Mouse (Mus musculus) hindbrain, postnatal 0 days (tissue): ENCODE measurements around the gene Zfp945. TPM values are rescaled to one million over a fixed set of nuclear protein-coding genes. Genes with fewer than 3 reads are reported as not detected.
"Not testable (repeated sequence)": the region's sequence is repeated elsewhere in the genome, so short reads cannot be mapped to it uniquely, and the experiment has no call there.

Experiments
- ATAC-seq: fragments of 200-750 bp; cut with Nextera tagmentation; 2 replicates; pipeline ENCODE4 v1.8.0; 2017; ENCODE audit warnings: mild to moderate bottlenecking, moderate TSS enrichment, moderate library complexity
- DNase-seq: peaks from one replicate; pipeline ENCODE4 v3.0.0-alpha.2; 2015; ENCODE audit warnings: low spot score
- H3K27ac ChIP-seq: fragments of 300-500 bp; sonication (generic); 2 replicates; pipeline ENCODE4 v1.5.1; 2014; ENCODE audit warnings: mild to moderate bottlenecking
- H3K27me3 ChIP-seq: fragments of 300-500 bp; sonication (generic); 2 replicates; pipeline ENCODE4 v1.6.1; 2014; ENCODE audit warnings: low read length, mixed read lengths; ENCODE audit not compliant: insufficient read depth
- H3K36me3 ChIP-seq: fragments of 300-500 bp; sonication (generic); 2 replicates; pipeline ENCODE4 v1.6.1; 2014; ENCODE audit warnings: low read length, mixed read lengths; ENCODE audit not compliant: insufficient read depth
- H3K4me1 ChIP-seq: fragments of 300-500 bp; sonication (generic); 2 replicates; pipeline ENCODE4 v1.6.1; 2014; ENCODE audit warnings: antibody characterized with exemption, low read length, mixed read lengths; ENCODE audit not compliant: insufficient read depth
- H3K4me2 ChIP-seq: fragments of 300-500 bp; sonication (generic); 2 replicates; pipeline ENCODE4 v1.6.1; 2014; ENCODE audit warnings: low read depth, mild to moderate bottlenecking, low read length, moderate library complexity, mixed read lengths
- H3K4me3 ChIP-seq: fragments of 300-500 bp; sonication (generic); 2 replicates; pipeline ENCODE4 v1.5.1; 2014; ENCODE audit warnings: low read length
- H3K9ac ChIP-seq: fragments of 300-500 bp; sonication (generic); replicated peaks from 2 replicates; pipeline ENCODE4 v1.6.1; 2014; ENCODE audit warnings: mild to moderate bottlenecking, low read length, moderate library complexity, mixed read lengths
- H3K9me3 ChIP-seq: fragments of 300-500 bp; sonication (generic); 2 replicates; pipeline ENCODE4 v1.6.1; 2016; ENCODE audit warnings: low read length, mixed read lengths
- CTCF ChIP-seq: IDR thresholded peaks from 2 replicates; pipeline ENCODE4 v1.5.1; 2016; ENCODE audit warnings: antibody characterized with exemption, control low read depth, low read depth
- WGBS: fragments of 180-500 bp; shearing (Covaris S2); extraction: QIAGEN DNeasy Blood & Tissue Kit; methylation state at CpG from one replicate; pipeline ENCODE4 v1.1.7; 2014; 5-methylcytosine and 5-hydroxymethylcytosine counted together
- polyA plus RNA-seq: library from polyadenylated mRNA; unstranded; fragments of >200 nt; fragmentation: Nextera tagmentation; extraction: Ambion mirVana; gene quantifications from 2 replicates; pipeline ENCODE4 v1.2.1, GENCODE M21; 2015
- total RNA-seq: library from RNA; depleted of rRNA; stranded (reverse); fragments of >200 nt; gene quantifications from 2 replicates; pipeline ENCODE4 v1.2.3, GENCODE M21; 2014; rRNA removed

Gene Zfp945
- total RNA-seq, result 11.6 and 16.6 TPM in 2 replicates
- polyA plus RNA-seq, result 17.0 and 17.1 TPM in 2 replicates

DNA sequence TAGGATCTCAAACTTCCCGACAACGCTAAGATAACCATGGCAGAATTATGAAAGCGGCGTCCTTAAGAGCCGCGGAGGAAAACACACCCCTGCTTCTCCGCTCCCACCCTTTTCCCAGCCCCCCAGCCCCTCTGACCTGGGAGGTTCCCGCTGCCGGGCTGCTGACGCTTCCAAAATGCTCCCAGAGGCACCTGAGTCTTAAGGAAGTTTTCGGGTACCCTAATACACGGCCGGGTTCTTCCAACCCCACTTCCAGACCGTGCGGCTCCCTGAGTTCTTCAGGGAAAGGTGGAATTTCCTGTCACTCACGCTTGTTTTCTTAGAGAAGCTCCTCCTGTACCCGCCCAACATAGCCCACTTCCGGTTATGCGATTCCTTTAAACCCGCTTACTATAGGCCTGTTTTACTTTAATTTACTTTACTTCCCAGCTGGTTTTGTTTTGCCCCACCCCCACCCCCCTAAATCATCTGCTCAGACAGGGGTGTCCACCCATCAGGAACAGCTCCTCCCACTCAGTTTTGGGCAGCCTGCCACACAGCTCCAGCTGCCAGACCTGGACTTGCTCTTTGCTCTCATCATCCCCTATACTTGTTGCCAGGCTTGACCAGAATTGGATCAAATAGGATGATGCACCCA, at the start of gene Zfp945:
TSS of gene Zfp945 (minus strand) at position 290 of the 637 bp plus-strand sequence.
- Histone ChIP-seq H3K4me1 (peaks cover 11% of the 10 kb centered on the region), H3K4me2 (peak within 1 kb of the TSS; percentile 70), H3K4me3 (peak within 1 kb of the TSS; percentile 85), H3K9ac (peak within 1 kb of the TSS; percentile 72), H3K9me3 (no peaks in the 10 kb centered on the region), H3K36me3 (peaks cover 9% of the 10 kb centered on the region; the same call in 1 of the 2 replicates), H3K27ac (peak within 1 kb of the TSS; percentile 83), H3K27me3 (no peaks in the 10 kb centered on the region)
- DNase-seq, result peak; percentile 88
- no peak for TF ChIP-seq CTCF
- ATAC-seq, result peak; percentile 97
- 0% methylated on average over 20 of the region's 20 CpGs for WGBS

DNA sequence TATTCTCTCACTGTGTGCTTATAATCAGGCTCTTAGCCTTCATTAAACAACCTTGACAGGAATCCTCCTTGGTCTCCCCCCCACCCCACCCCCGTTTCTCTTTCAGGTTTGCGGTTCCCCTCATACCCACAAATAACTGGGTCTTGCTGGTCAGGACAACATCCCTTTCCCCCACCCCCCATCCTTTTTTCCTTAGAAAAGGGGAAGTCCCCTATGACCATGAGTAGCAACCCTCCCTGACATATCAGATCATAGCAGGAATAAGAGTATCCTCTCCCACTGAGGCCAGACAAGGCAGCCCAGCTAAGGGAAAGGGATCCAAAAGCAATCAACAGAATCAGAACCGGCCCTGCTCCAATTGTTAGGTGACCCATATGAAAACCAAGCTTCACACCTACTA, 21.4 kb upstream of the Zfp945 start:
- Histone ChIP-seq H3K4me2 (no peak overlapping the region), H3K27me3 (no peaks in the 10 kb centered on the region), H3K4me3 (no peak overlapping the region), H3K9me3 (peaks cover 7% of the 10 kb centered on the region; the same call in 1 of the 2 replicates), H3K9ac (no peak overlapping the region), H3K36me3 (no peaks in the 10 kb centered on the region), H3K27ac (no peak overlapping the region), H3K4me1 (no peaks in the 10 kb centered on the region)
- ATAC-seq (no peak), DNase-seq (no peak)
- no peak for TF ChIP-seq CTCF
- 86% methylated on average over 3 of the region's 3 CpGs for WGBS

DNA sequence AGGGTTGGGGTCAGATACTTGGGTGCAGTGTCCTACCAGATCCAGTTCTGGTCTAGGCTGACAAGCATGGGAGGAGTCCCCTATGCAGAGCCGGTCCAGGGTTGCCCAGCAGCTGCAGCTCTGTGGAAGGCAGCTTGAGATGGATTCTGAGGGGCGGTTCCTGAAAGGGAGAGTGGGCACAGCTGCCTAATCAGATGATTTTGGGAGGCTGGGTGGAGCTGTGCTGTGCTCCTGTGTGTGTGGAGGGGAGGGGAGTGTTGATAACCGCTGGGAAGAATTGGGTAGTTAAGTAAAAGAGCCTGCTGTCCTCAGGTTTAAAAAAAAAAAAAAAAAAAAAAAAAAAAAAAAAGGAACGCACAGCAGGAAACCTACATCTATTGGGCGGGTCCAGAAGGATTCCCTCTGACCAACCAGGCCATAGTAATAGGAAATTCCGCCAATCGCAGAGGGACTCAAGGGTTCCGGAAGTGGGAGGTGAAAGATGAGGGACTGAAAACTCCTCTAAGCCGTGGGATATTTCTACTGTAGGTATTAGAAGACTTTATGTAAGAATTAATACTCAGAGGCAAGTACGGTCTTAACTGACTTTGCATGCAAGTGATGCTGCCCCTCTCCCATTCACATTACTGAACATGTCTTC, 17.2 kb upstream of the Zfp945 start:
- Histone ChIP-seq H3K9me3 (no peaks in the 10 kb centered on the region; the same call in 1 of the 2 replicates), H3K4me2 (no peak overlapping the region), H3K27me3 (no peaks in the 10 kb centered on the region), H3K27ac (no peak overlapping the region), H3K9ac (no peak overlapping the region), H3K4me1 (no peaks in the 10 kb centered on the region), H3K36me3 (no peaks in the 10 kb centered on the region), H3K4me3 (no peak overlapping the region)
- DNase-seq (no peak), ATAC-seq (no peak)
- WGBS, result 65% methylated on average over 10 of the region's 10 CpGs
- no peak for TF ChIP-seq CTCF

DNA sequence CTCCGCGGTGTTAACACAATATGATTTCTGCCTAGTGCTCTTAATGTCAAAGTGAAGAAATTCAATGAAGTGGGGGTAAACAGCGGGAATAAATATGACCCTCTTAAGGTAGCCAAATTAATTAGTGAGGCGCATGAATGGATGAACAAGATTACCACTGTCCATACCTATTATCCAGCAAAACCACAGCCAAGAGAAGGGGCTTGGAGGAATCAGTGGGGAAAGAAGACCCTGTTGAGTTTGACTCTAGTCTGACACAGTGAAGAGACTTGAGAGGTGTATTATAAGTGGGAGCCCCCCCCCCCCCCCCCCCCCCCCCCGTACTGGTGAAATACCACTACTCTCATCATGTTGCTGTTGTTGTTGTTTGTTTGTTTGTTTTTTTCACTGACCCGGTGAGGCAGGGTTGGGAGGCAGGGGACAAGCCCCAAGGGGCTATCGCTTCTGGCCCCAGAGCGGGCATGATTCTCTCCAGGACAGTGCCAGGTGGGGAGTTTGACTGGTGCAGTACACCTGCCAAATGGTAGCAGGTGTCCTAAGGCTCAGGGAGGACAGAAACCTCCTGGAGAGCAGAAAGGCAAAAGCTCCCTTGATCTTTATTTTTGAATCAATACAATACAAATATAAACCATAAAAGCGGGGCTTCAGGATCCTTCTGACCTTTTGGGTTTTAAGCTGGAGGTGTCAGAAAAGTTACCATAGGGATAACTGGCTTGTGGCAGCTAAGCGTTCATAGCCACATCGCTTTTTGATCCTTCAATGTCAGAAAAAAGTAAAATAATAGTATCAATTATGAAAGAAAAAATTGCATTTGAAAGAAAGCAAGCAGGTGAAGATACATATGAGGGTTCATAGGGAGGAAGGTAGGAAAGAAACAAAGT, 10.7 kb upstream of the Zfp945 start:
- DNase-seq, result no peak
- no peak overlapping the region for H3K4me2 ChIP-seq
- H3K9ac ChIP-seq, result no peak overlapping the region
- no peaks in the 10 kb centered on the region for H3K27me3 ChIP-seq
- no peak overlapping the region for H3K27ac ChIP-seq
- H3K4me3 ChIP-seq, result no peak overlapping the region
- no peak for TF ChIP-seq CTCF
- H3K4me1 ChIP-seq, result no peaks in the 10 kb centered on the region
- H3K36me3 ChIP-seq, result no peaks in the 10 kb centered on the region
- no peaks in the 10 kb centered on the region for H3K9me3 ChIP-seq
- no peak for ATAC-seq
- 91% methylated on average over 10 of the region's 11 CpGs for WGBS

DNA sequence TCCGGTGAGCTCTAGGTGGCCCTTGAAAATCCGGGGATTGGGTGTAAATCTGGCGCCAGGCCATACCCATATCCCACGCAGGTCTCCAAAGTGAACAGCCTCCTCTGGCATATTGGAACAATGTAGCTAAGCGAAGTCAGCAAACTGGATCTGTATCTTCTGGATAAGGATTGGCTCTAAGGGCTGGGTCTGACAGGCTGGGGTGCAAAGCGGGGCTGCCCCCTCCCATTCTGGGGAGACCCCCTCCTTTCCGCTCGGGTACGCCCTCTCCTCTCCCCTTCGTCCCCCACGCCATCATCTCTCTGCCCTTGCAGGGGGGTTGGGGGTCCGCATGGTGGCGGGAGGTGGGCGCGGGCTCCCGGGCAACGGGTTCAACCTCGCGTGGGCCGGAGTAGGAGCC, 9.4 kb upstream of the Zfp945 start:
- no peak overlapping the region for H3K27ac ChIP-seq
- no peaks in the 10 kb centered on the region for H3K4me1 ChIP-seq
- no peaks in the 10 kb centered on the region for H3K36me3 ChIP-seq
- no peak overlapping the region for H3K4me3 ChIP-seq
- no peaks in the 10 kb centered on the region for H3K27me3 ChIP-seq
- WGBS, result 94% methylated on average over 20 of the region's 20 CpGs
- no peak overlapping the region for H3K4me2 ChIP-seq
- ATAC-seq (no peak), DNase-seq (no peak)
- H3K9ac ChIP-seq, result no peak overlapping the region
- no peak for TF ChIP-seq CTCF
- no peaks in the 10 kb centered on the region for H3K9me3 ChIP-seq

DNA sequence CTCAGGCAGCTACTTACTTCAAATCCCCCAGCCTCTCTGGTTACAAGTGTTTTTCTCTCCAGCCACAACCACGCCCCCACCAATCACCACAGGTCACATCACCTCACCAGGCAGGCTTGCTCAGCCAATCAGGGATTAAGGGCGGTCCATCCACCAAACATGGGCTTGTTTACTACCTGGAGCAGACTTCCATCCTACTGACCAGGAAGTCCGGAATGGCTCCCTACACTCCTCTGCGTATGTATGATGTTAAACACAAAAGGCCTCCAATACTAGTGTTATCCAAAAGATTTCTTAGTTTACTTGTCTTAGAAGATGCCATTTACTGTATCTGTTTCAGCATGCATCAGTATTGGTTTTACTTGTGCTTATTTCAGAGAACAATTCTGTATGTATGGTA, 8.6 kb upstream of the Zfp945 start:
- ATAC-seq, H3K4me2 ChIP-seq, H3K9me3 ChIP-seq, H3K4me3 ChIP-seq, H3K27me3 ChIP-seq, H3K9ac ChIP-seq, H3K36me3 ChIP-seq, DNase-seq, H3K27ac ChIP-seq, H3K4me1 ChIP-seq: not testable (repeated sequence)
- 93% methylated on average over 4 of the region's 4 CpGs for WGBS
